Mouse (Mus musculus): Measurements from ENCODE around the gene Kcnj14. TPM values are rescaled to one million over a fixed set of nuclear protein-coding genes. Genes with fewer than 3 reads are reported as not detected.

Kcnj14 gene
- total and polyA plus RNA-seq, 3 experiments, result 1.3 to 3.2 (median 1.5) TPM

DNA sequence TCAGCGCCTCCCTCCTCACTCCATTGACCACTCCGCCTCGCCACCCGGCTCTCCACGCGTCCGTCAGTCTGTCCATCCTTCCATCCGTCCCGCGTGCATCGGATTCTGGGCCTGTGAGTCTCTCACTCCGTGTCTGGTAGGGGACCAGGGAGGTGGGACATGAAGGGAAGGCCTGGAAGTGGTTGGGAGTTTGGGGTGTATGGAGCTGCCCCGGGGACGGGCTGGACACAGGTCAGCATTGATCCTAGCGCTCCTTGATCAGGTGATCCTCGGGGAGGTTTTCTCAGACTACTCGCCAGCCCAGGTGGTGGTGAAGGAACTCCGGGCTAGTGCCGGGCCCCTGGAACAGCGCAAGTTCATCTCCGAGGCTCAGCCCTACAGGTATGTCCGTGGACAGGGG lies 36.9 kb downstream of the Kcnj14 start:
- DNase-seq (ENCODE audit: extremely low read depth), result no peak
- Histone ChIP-seq H3K9me3 (replicated peaks; ENCODE audit: low read length) (peaks cover 8% of the 10 kb centered on the region), H3K79me2 (replicated peaks; ENCODE audit: control insufficient read depth, extremely low read depth, insufficient read depth, poor library complexity, severe bottlenecking) (no peaks in the 10 kb centered on the region), H3K27ac (ENCODE audit: insufficient read depth, low read depth) (no peak overlapping the region), H3K9ac (ENCODE audit: insufficient read depth, low read depth) (no peak overlapping the region), H3K36me3 (replicated peaks in 1 of 2; ENCODE audit: control insufficient read depth in 1 of 2, insufficient read depth in 1 of 2, low read length in 1 of 2) (no peaks in the 10 kb centered on the region), H3K4me3 (replicated peaks in 1 of 3; ENCODE audit: low read depth in 2 of 3, low read length in 2 of 3, poor library complexity in 1 of 3) (no peak overlapping the region), H3K4me1 (ENCODE audit: control insufficient read depth in 1 of 2, insufficient read depth in 2 of 2) (peaks cover 3 to 10% of the 10 kb centered on the region in 2 experiments), H3K4me2 (ENCODE audit: insufficient read depth, low read depth, poor library complexity, severe bottlenecking) (no peak overlapping the region), H3K27me3 (replicated peaks) (peaks cover 19% of the 10 kb centered on the region)
- dilution Hi-C loops (cut with MboI; ENCODE audit: extremely low pct_ligation_motif_present, extremely low pct_unique_long_range_greater_than_20kb, low sequenced_read_pairs) (no loop called here), in situ Hi-C loops (cut with MboI; ENCODE audit: low pct_ligation_motif_present, low pct_unique_long_range_greater_than_20kb, low sequenced_read_pairs) (no loop called here)
- TF ChIP-seq ZMIZ1 (IDR thresholded peaks at IDR 0.05; ENCODE audit: low read depth, low read length) (no peak), EP300 (IDR thresholded peaks at IDR 0.05; ENCODE audit: low read length) (no peak), MYC (IDR thresholded peaks at IDR 0.05; ENCODE audit: low read depth, low read length) (no peak), POLR2A (IDR thresholded peaks at IDR 0.05; ENCODE audit: low read depth, low read length) (no peak), JUND (conservative IDR thresholded peaks at IDR 0.05; ENCODE audit: low read depth, low read length) (no peak), USF1 (IDR thresholded peaks at IDR 0.05; ENCODE audit: low read depth, low read length) (no peak), CTCF (conservative IDR thresholded peaks at IDR 0.05 in 1 of 2, IDR thresholded peaks at IDR 0.05 in 1 of 2; ENCODE audit: low read depth in 2 of 2, low read length in 2 of 2) (no peak), ZNF384 (IDR thresholded peaks at IDR 0.05; ENCODE audit: low read depth, low read length) (no peak)

DNA sequence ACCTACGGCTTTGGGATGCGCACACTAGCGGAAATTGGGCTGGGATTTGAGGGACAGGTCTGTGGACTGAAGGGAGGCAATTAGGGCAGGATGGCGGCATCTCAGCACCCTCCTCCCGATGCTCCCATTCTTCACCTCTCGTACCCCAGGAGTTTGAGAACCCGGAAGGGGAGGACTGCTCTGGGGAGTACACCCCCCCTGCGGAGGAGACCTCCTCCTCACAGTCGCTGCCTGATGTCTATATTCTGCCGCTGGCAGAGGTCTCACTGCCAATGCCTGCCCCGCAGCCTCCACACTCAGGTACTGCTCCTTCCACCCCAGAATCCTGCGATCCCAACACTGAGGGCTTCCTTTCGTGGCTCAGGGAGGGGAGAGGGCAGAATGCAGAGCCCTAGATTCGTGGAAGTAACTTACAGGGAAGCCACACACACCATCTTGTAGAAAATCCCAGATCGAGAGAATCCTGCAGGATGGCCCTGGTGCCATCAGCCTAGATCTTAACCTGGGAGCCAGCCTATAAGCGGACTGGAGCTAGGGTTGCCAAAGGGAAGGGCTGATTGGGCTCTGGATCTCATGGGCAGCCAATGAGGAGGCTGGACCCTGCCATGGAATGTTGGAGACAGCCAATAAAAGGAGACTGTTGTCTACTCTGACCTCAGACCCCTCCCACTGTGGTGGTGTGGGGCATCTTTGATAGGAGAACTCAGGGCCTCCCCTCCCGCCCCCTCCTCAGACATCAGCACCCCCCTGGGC lies 37.7 kb downstream of the Kcnj14 start:
- Histone ChIP-seq H3K27ac (ENCODE audit: insufficient read depth, low read depth) (no peak overlapping the region), H3K79me2 (replicated peaks; ENCODE audit: control insufficient read depth, extremely low read depth, insufficient read depth, poor library complexity, severe bottlenecking) (no peaks in the 10 kb centered on the region), H3K36me3 (replicated peaks in 1 of 2; ENCODE audit: control insufficient read depth in 1 of 2, insufficient read depth in 1 of 2, low read length in 1 of 2) (no peaks in the 10 kb centered on the region), H3K4me1 (ENCODE audit: control insufficient read depth in 1 of 2, insufficient read depth in 2 of 2) (peaks cover 3 to 10% of the 10 kb centered on the region in 2 experiments), H3K27me3 (replicated peaks) (peaks cover 20% of the 10 kb centered on the region), H3K9me3 (replicated peaks; ENCODE audit: low read length) (peaks cover 8% of the 10 kb centered on the region), H3K4me2 (ENCODE audit: insufficient read depth, low read depth, poor library complexity, severe bottlenecking) (no peak overlapping the region), H3K9ac (ENCODE audit: insufficient read depth, low read depth) (no peak overlapping the region), H3K4me3 (replicated peaks in 1 of 3; ENCODE audit: low read depth in 2 of 3, low read length in 2 of 3, poor library complexity in 1 of 3) (no peak overlapping the region)
- no peak for TF ChIP-seq MYC (IDR thresholded peaks at IDR 0.05; ENCODE audit: low read depth, low read length)
- no peak for TF ChIP-seq USF1 (IDR thresholded peaks at IDR 0.05; ENCODE audit: low read depth, low read length)
- TF ChIP-seq HCFC1 (IDR thresholded peaks at IDR 0.05; ENCODE audit: low read depth, low read length), result no peak
- TF ChIP-seq MXI1 (IDR thresholded peaks at IDR 0.05; ENCODE audit: low read depth, low read length), result no peak
- no peak for TF ChIP-seq JUN (IDR thresholded peaks at IDR 0.05; ENCODE audit: insufficient read depth, low read depth, low read length)
- TF ChIP-seq EP300 (IDR thresholded peaks at IDR 0.05; ENCODE audit: low read length), result no peak
- no peak for TF ChIP-seq MEF2A (IDR thresholded peaks at IDR 0.05; ENCODE audit: borderline replicate concordance, low read depth, low read length)
- TF ChIP-seq IRF4 (IDR thresholded peaks at IDR 0.05; ENCODE audit: low read depth, low read length), result no peak
- TF ChIP-seq KAT2A (IDR thresholded peaks at IDR 0.05; ENCODE audit: insufficient replicate concordance, low read length), result no peak
- TF ChIP-seq SMC3 (IDR thresholded peaks at IDR 0.05; ENCODE audit: low read depth, low read length), result no peak
- no peak for TF ChIP-seq BHLHE40 (IDR thresholded peaks at IDR 0.05; ENCODE audit: low read depth, low read length)
- no peak for TF ChIP-seq NELFE (IDR thresholded peaks at IDR 0.05; ENCODE audit: low read depth, low read length)
- TF ChIP-seq TCF12 (IDR thresholded peaks at IDR 0.05; ENCODE audit: low read depth, low read length), result no peak
- dilution Hi-C loops (cut with MboI; ENCODE audit: extremely low pct_ligation_motif_present, extremely low pct_unique_long_range_greater_than_20kb, low sequenced_read_pairs) (no loop called here), in situ Hi-C loops (cut with MboI; ENCODE audit: low pct_ligation_motif_present, low pct_unique_long_range_greater_than_20kb, low sequenced_read_pairs) (no loop called here)
- no peak for DNase-seq (ENCODE audit: extremely low read depth)
